Mouse (Mus musculus) heart, embryonic 14.5 days (tissue): ENCODE data around the gene Olfr315. TPM values are rescaled to one million over a fixed set of nuclear protein-coding genes. Genes with fewer than 3 reads are reported as not detected.
"Not testable (repeated sequence)": the region's sequence is repeated elsewhere in the genome, so short reads cannot be mapped to it uniquely, and the experiment has no call there.

Experiments used
- ATAC-seq: fragments of 200-750 bp; cut with Nextera tagmentation; 2 replicates; pipeline ENCODE4 v1.8.0; 2017; ENCODE audit warnings: low read depth, moderate TSS enrichment; ENCODE audit not compliant: insufficient number of reproducible peaks, insufficient read depth, low FRiP score
- H3K27ac ChIP-seq, 2 experiments: fragments of 200-500 bp in 1 of 2; fragments of 300-500 bp in 1 of 2; sonication (generic) in 1 of 2; replicated peaks in 1 of 2; 2 replicates each; pipeline ENCODE4 v1.5.1; 2012 to 2014; ENCODE audit warnings: low read depth in 2 of 2, low read length in 2 of 2, control low read depth in 1 of 2, mild to moderate bottlenecking in 1 of 2, mixed read lengths in 1 of 2; ENCODE audit not compliant: control insufficient read depth in 1 of 2, insufficient read depth in 1 of 2
- H3K27me3 ChIP-seq: fragments of 300-500 bp; sonication (generic); 2 replicates; pipeline ENCODE4 v1.6.1; 2014; ENCODE audit warnings: mild to moderate bottlenecking, low read length, control low read depth; ENCODE audit not compliant: control insufficient read depth, insufficient read depth
- H3K36me3 ChIP-seq: fragments of 300-500 bp; sonication (generic); 2 replicates; pipeline ENCODE4 v1.6.1; 2014; ENCODE audit warnings: mild to moderate bottlenecking, control low read depth, low read length, mixed read lengths; ENCODE audit not compliant: control insufficient read depth, insufficient read depth
- H3K4me1 ChIP-seq, 2 experiments: fragments of 200-500 bp in 1 of 2; fragments of 300-500 bp in 1 of 2; sonication (generic) in 1 of 2; 2 replicates each; pipeline ENCODE4 v1.6.1; 2012 to 2014; ENCODE audit warnings: low read length in 2 of 2, control low read depth in 1 of 2, mixed read lengths in 1 of 2; ENCODE audit not compliant: control insufficient read depth in 2 of 2, insufficient read depth in 2 of 2
- H3K4me2 ChIP-seq: fragments of 300-500 bp; sonication (generic); 2 replicates; pipeline ENCODE4 v1.6.1; 2014; ENCODE audit warnings: mild to moderate bottlenecking, low read length
- H3K4me3 ChIP-seq, 2 experiments: fragments of 200-500 bp in 1 of 2; fragments of 300-500 bp in 1 of 2; sonication (generic) in 1 of 2; 2 replicates each; pipeline ENCODE4 v1.5.1; 2012 to 2014; ENCODE audit warnings: low read length in 2 of 2, mild to moderate bottlenecking in 2 of 2, control low read depth in 1 of 2, low read depth in 1 of 2, moderate library complexity in 1 of 2; ENCODE audit not compliant: control insufficient read depth in 1 of 2, insufficient read depth in 1 of 2
- H3K9ac ChIP-seq: fragments of 300-500 bp; sonication (generic); 2 replicates; pipeline ENCODE4 v1.6.1; 2014; ENCODE audit warnings: mild to moderate bottlenecking, low read length
- H3K9me3 ChIP-seq: fragments of 300-500 bp; sonication (generic); 2 replicates; pipeline ENCODE4 v1.6.1; 2016; ENCODE audit warnings: low read length, control low read depth; ENCODE audit not compliant: control insufficient read depth
- WGBS: fragments of 180-500 bp; shearing (Covaris S2); extraction: QIAGEN DNeasy Blood & Tissue Kit; methylation state at CpG from one replicate; pipeline ENCODE4 v1.1.7; 2014; 5-methylcytosine and 5-hydroxymethylcytosine counted together
- polyA plus RNA-seq: library from polyadenylated mRNA; unstranded; fragments of >200 nt; fragmentation: Nextera tagmentation; extraction: Ambion mirVana; gene quantifications from 2 replicates; pipeline ENCODE4 v1.2.1, GENCODE M21; 2014

Olfr315 gene
- not detected in 2 replicates for polyA plus RNA-seq

DNA sequence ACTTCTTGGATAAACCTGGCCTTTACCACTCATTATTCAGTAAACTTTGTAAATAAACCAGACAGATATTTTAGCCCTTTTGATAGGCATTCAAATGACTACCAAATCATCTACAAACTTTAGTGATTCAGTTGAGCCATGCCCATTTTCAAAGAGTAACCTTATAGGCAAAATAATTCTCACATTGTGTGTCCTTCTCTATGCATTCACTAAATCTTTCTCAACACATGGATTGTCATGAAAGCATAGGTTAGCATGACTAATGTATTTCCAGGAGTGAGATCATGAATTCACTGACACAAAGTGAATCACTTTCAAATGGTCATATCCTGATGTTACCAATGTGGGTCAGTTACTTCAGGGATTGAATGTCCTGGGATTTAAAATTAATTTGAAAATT lies at the start of gene Olfr315:
TSS of gene Olfr315 (plus strand) at position 301 of the 400 bp plus-strand sequence.
- H3K4me1 ChIP-seq, result no peaks in the 10 kb centered on the region
- H3K4me3 ChIP-seq, result no peak within 1 kb of the TSS
- H3K27me3 ChIP-seq, result no peaks in the 10 kb centered on the region
- no peaks in the 10 kb centered on the region for H3K9me3 ChIP-seq
- no peaks in the 10 kb centered on the region for H3K36me3 ChIP-seq
- no peak within 1 kb of the TSS for H3K27ac ChIP-seq
- no peak for ATAC-seq
- H3K9ac ChIP-seq, result no peak within 1 kb of the TSS
- no peak within 1 kb of the TSS for H3K4me2 ChIP-seq

- no peak for ATAC-seq
- H3K27ac ChIP-seq, result no peak within 1 kb of the TSS
- no peaks in the 10 kb centered on the region for H3K27me3 ChIP-seq
- no peaks in the 10 kb centered on the region for H3K4me1 ChIP-seq
- H3K4me2 ChIP-seq, result no peak within 1 kb of the TSS
- H3K36me3 ChIP-seq, result no peaks in the 10 kb centered on the region
- no peak within 1 kb of the TSS for H3K4me3 ChIP-seq
- H3K9me3 ChIP-seq, result no peaks in the 10 kb centered on the region
- no peak within 1 kb of the TSS for H3K9ac ChIP-seq
Measured at GRCm38 (mm10) chr11:58723914-58724313, 49.1 kb upstream of the Olfr315 start, which contains the start of gene Olfr318. Gene Olfr318, minus strand, starts transcription at chr11:58724014.

- H3K4me2 ChIP-seq, H3K27me3 ChIP-seq, H3K36me3 ChIP-seq, H3K9me3 ChIP-seq, ATAC-seq, H3K4me1 ChIP-seq, H3K9ac ChIP-seq, H3K4me3 ChIP-seq, H3K27ac ChIP-seq: not testable (repeated sequence)
- WGBS, result 84% methylated on average over 6 of the region's 6 CpGs
Measured at GRCm38 (mm10) chr11:58727896-58728650, 44.9 kb upstream of the Olfr315 start.

GRCm38 (mm10) chr11:58733372-58733771 lies 39.6 kb upstream of the Olfr315 start:
- Histone ChIP-seq H3K4me3 (no peak overlapping the region), H3K9ac (no peak overlapping the region), H3K36me3 (no peaks in the 10 kb centered on the region), H3K4me1 (no peaks in the 10 kb centered on the region), H3K27me3 (no peaks in the 10 kb centered on the region), H3K27ac (no peak overlapping the region), H3K9me3 (no peaks in the 10 kb centered on the region), H3K4me2 (no peak overlapping the region)
- 54% methylated on average over 3 of the region's 3 CpGs for WGBS
- ATAC-seq, result no peak

DNA sequence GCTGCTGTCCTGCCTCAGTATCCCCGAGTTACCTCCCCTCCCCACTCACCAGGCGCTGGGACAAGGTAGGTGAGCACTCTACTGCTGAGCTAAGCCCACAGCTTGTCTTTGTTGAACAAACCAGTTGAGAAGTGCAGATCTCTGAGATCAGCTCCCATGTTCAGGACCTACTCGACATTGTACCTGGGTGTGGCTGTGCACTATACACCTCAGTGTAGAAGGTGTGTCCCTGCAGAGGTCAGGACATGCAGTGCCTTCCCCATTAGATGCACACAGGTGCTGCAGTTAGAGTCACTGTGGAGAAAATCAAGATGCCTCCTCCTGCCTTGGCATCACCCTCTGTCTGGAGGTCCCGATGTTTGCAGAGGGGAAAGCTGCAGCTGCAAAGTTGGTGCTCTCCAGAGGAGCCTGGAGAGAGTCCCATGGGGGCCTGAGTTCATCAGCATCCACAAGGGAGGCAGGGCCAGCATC lies 34.2 kb upstream of the Olfr315 start, which contains the start of gene Olfr317:
TSS of gene Olfr317 (minus strand) at position 421 of the 471 bp plus-strand sequence.
- Histone ChIP-seq H3K27ac (no peak within 1 kb of the TSS), H3K4me3 (no peak within 1 kb of the TSS), H3K27me3 (no peaks in the 10 kb centered on the region), H3K4me1 (no peaks in the 10 kb centered on the region), H3K4me2 (no peak within 1 kb of the TSS), H3K9me3 (no peaks in the 10 kb centered on the region), H3K9ac (no peak within 1 kb of the TSS), H3K36me3 (no peaks in the 10 kb centered on the region)
- ATAC-seq, result no peak
- 66% methylated on average over 4 of the region's 4 CpGs for WGBS

DNA sequence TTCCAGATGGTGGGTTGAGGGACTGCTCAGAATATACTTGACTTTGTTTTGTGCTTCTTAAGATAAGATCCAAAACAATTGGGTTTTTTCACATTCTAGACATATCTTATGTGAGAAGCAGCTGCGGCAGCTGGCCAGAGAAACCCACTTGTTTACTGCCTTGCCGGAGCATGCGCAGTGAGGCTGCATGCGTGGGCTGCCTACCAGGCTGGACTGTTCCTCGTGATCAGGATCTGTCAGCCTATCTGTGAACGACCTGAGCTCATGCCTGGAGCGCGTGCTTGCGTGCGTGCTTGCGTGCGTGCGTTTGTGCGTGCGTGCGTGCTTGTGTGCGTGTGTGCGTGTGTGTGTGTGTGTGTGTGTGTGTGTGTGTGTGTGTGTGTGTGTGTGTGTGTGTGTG lies 21.9 kb upstream of the Olfr315 start:
- not testable (repeated sequence) for H3K4me2 ChIP-seq, H3K27ac ChIP-seq, H3K4me3 ChIP-seq, H3K27me3 ChIP-seq, H3K4me1 ChIP-seq, ATAC-seq, H3K36me3 ChIP-seq, H3K9ac ChIP-seq, H3K9me3 ChIP-seq
- 83% methylated on average over 18 of the region's 18 CpGs for WGBS

DNA sequence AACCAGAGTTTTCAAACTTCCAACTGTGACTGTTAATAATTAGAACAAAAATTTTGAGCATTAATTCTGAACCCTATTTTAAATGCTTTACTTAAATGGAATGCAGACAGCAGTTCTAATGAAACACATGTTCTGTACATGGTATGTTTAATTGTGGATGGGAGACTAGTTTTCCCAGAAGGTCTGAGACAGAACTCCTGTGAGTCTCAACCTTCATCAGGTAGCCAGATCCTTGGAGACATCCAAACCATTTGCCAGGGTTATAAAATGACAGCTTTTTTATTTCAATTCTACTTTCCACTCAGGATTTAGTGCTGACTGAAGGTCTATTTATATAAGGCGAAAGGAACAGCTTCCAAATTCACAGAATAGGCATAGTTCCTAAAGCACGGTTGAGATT lies 20.6 kb upstream of the Olfr315 start, which contains the start of gene Olfr316:
TSS of gene Olfr316 (plus strand) at position 301 of the 400 bp plus-strand sequence.
- no peak within 1 kb of the TSS for H3K27ac ChIP-seq
- 74% methylated on average over 2 of the region's 2 CpGs for WGBS
- H3K4me2 ChIP-seq, result no peak within 1 kb of the TSS
- H3K4me3 ChIP-seq, result no peak within 1 kb of the TSS
- H3K36me3 ChIP-seq, result no peaks in the 10 kb centered on the region
- no peak for ATAC-seq
- no peaks in the 10 kb centered on the region for H3K9me3 ChIP-seq
- H3K9ac ChIP-seq, result no peak within 1 kb of the TSS
- no peaks in the 10 kb centered on the region for H3K4me1 ChIP-seq
- no peaks in the 10 kb centered on the region for H3K27me3 ChIP-seq
